Mouse (Mus musculus) brain, embryonic 14.5 days (tissue): ENCODE results near the gene Cenpb. TPM values are rescaled to one million over a fixed set of nuclear protein-coding genes. Genes with fewer than 3 reads are reported as not detected.

Experiments
- DNase-seq: peaks from one replicate; pipeline ENCODE4 v3.0.0-alpha.2; 2011; ENCODE audit warnings: low read depth
- CTCF ChIP-seq: fragments of 200-500 bp; IDR thresholded peaks from 2 replicates; pipeline ENCODE4 v1.5.1; 2012; ENCODE audit warnings: inconsistent platforms, mild to moderate bottlenecking, moderate library complexity, borderline replicate concordance; ENCODE audit not compliant: insufficient read depth, insufficient read length; ENCODE audit errors: extremely low read depth
- POLR2A ChIP-seq: fragments of 200-500 bp; IDR thresholded peaks from 2 replicates; pipeline ENCODE4 v1.6.1; 2012; ENCODE audit warnings: mild to moderate bottlenecking, inconsistent platforms, borderline replicate concordance; ENCODE audit not compliant: poor library complexity, insufficient read depth, insufficient read length, severe bottlenecking; ENCODE audit errors: extremely low read depth
- polyA plus RNA-seq: library from polyadenylated mRNA; depleted of rRNA; stranded (reverse); fragments of >200 nt; gene quantifications from 2 replicates; pipeline ENCODE4 v1.2.3, GENCODE M21; 2012

Gene Cenpb
- polyA plus RNA-seq, 1 experiment = 89.3 TPM

- DNase-seq = peak; percentile 62
- no peak for TF ChIP-seq POLR2A
- TF ChIP-seq CTCF = peak; percentile 62
Measured at GRCm38 (mm10) chr2:131142592-131142991, 37.3 kb downstream of the Cenpb start.

- DNase-seq = no peak
- TF ChIP-seq POLR2A (no peak), CTCF (no peak)
Measured at GRCm38 (mm10) chr2:131141336-131141986, 38.4 kb downstream of the Cenpb start.

- TF ChIP-seq CTCF = no peak
- no peak for DNase-seq
Measured at GRCm38 (mm10) chr2:131140533-131140905, 39.3 kb downstream of the Cenpb start.

- DNase-seq = no peak
- TF ChIP-seq CTCF = no peak
- no peak for TF ChIP-seq POLR2A
Measured at GRCm38 (mm10) chr2:131139886-131140532, 39.9 kb downstream of the Cenpb start.

- no peak for DNase-seq
Measured at GRCm38 (mm10) chr2:131139287-131139686, 40.6 kb downstream of the Cenpb start.

GRCm38 (mm10) chr2:131138760-131139159 is 41.1 kb downstream of the Cenpb start:
- TF ChIP-seq POLR2A (no peak), CTCF (no peak)
- DNase-seq = no peak

More at GRCm38 (mm10) chr2:131139287-131139686, 40.6 kb downstream of the Cenpb start:
- TF ChIP-seq CTCF (no peak), POLR2A (no peak)

GRCm38 (mm10) chr2:131138296-131138695 is 41.6 kb downstream of the Cenpb start:
- DNase-seq = no peak
- TF ChIP-seq POLR2A = no peak
- no peak for TF ChIP-seq CTCF

GRCm38 (mm10) chr2:131135521-131136139 is 44.2 kb downstream of the Cenpb start:
- DNase-seq = no peak
- TF ChIP-seq POLR2A (no peak), CTCF (no peak)

- TF ChIP-seq CTCF = no peak
- TF ChIP-seq POLR2A = no peak
- DNase-seq = no peak
Measured at GRCm38 (mm10) chr2:131134826-131135400, 45.0 kb downstream of the Cenpb start.

- no peak for DNase-seq
- TF ChIP-seq POLR2A = no peak
- no peak for TF ChIP-seq CTCF
Measured at GRCm38 (mm10) chr2:131134381-131134780, 45.5 kb downstream of the Cenpb start.

GRCm38 (mm10) chr2:131132930-131133547 is 46.8 kb downstream of the Cenpb start, which contains the start of gene Gm11037:
Gm11037 (plus strand) TSS chr2:131133497.
- no peak for DNase-seq
- TF ChIP-seq CTCF (no peak), POLR2A (no peak)
